Mouse (Mus musculus) hindbrain, embryonic 14.5 days (tissue): ENCODE data around the gene Nt5m. TPM values are rescaled to one million over a fixed set of nuclear protein-coding genes. Genes with fewer than 3 reads are reported as not detected.

Experiments
- ATAC-seq: fragments of 200-750 bp; cut with Nextera tagmentation; 2 replicates; pipeline ENCODE4 v1.8.0; 2017; ENCODE audit warnings: moderate number of reproducible peaks, mild to moderate bottlenecking, moderate TSS enrichment, moderate library complexity; ENCODE audit not compliant: low FRiP score
- DNase-seq: peaks from one replicate; pipeline ENCODE4 v3.0.0-alpha.2; 2015; ENCODE audit warnings: low spot score
- H3K27ac ChIP-seq: fragments of 300-500 bp; sonication (generic); 2 replicates; pipeline ENCODE4 v1.5.1; 2014; ENCODE audit warnings: mild to moderate bottlenecking, moderate library complexity
- H3K27me3 ChIP-seq: fragments of 300-500 bp; sonication (generic); 2 replicates; pipeline ENCODE4 v1.6.1; 2014; ENCODE audit warnings: mild to moderate bottlenecking, low read length, mixed read lengths; ENCODE audit not compliant: control insufficient read depth, insufficient read depth
- H3K36me3 ChIP-seq: fragments of 300-500 bp; sonication (generic); replicated peaks from 2 replicates; pipeline ENCODE4 v1.6.1; 2014; ENCODE audit not compliant: control insufficient read depth, insufficient read depth
- H3K4me1 ChIP-seq: fragments of 300-500 bp; sonication (generic); replicated peaks from 2 replicates; pipeline ENCODE4 v1.6.1; 2014; ENCODE audit warnings: antibody characterized with exemption, low read length, mixed read lengths; ENCODE audit not compliant: control insufficient read depth, insufficient read depth
- H3K4me2 ChIP-seq: fragments of 300-500 bp; sonication (generic); replicated peaks from 2 replicates; pipeline ENCODE4 v1.6.1; 2014; ENCODE audit warnings: mild to moderate bottlenecking, moderate library complexity
- H3K4me3 ChIP-seq: fragments of 300-500 bp; sonication (generic); replicated peaks from 2 replicates; pipeline ENCODE4 v1.5.1; 2014; ENCODE audit warnings: mild to moderate bottlenecking, low read length
- H3K9ac ChIP-seq: fragments of 300-500 bp; sonication (generic); 2 replicates; pipeline ENCODE4 v1.6.1; 2014
- H3K9me3 ChIP-seq: fragments of 300-500 bp; sonication (generic); 2 replicates; pipeline ENCODE4 v1.6.1; 2016; ENCODE audit warnings: low read length; ENCODE audit not compliant: control insufficient read depth
- WGBS: fragments of 180-500 bp; shearing (Covaris S2); extraction: QIAGEN DNeasy Blood & Tissue Kit; methylation state at CpG from one replicate; pipeline ENCODE4 v1.1.7; 2014; 5-methylcytosine and 5-hydroxymethylcytosine counted together
- polyA plus RNA-seq: library from polyadenylated mRNA; unstranded; fragments of >200 nt; fragmentation: Nextera tagmentation; extraction: Ambion mirVana; gene quantifications from 2 replicates; pipeline ENCODE4 v1.2.1, GENCODE M21; 2014

The Nt5m gene
- 70.0 and 70.1 TPM in 2 replicates for polyA plus RNA-seq

DNA sequence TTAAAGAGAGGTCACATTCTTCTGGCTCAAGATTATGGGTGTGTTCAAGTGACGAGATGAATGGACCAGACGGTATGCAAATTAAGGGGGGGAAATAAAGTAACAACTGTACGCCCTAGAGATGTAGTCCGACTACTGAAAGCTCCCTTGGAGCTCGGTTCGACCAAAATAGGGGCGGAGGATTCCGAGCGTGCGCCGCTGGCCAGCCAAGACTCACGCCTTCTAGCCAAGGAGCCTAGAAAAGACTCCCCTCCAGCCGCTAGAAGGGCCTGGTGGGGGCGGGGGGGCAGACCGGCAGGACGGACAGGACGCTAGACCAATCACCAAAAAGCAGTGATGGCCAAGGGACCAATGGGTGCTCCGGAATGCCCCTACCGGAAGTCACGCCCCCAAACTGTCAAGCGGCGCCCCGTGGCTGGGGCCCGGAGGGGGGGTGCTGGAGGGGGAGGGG, at the start of gene Nt5m:
Nt5m (plus strand) TSS at position 440 of the 451 bp plus-strand sequence.
- under 1% methylated on average over 24 of the region's 24 CpGs for WGBS

DNA sequence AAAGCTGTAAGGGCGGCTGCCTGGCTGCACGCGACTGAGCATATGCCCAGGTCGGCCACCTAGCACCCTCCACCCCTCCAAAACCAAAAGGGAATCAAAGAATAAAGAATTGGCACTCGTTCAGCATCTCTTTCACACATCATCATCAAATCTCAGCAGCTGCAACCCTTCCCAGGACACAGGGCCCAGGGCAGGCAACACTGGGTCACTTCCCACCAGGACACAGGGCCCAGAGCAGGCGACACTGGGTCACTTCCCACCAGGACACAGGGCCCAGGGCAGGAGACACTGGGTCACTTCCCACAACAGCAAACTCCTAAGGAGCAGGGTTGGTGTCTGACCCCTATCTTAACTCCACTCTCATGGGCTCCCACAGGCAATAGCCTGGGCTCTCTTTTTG, 45.9 kb upstream of the Nt5m start:
- Histone ChIP-seq H3K36me3 (peaks cover 79% of the 10 kb centered on the region), H3K27ac (no peak overlapping the region), H3K9ac (no peak overlapping the region), H3K4me3 (no peak overlapping the region), H3K4me1 (no peaks in the 10 kb centered on the region), H3K9me3 (no peaks in the 10 kb centered on the region), H3K4me2 (no peak overlapping the region), H3K27me3 (no peaks in the 10 kb centered on the region)
- ATAC-seq (no peak), DNase-seq (no peak)
- 89% methylated on average over 6 of the region's 6 CpGs for WGBS

More for the DNA sequence above, at the start of gene Nt5m:
- H3K9me3 ChIP-seq: no peaks in the 10 kb centered on the region
- DNase-seq: peak; percentile 94
- H3K4me1 ChIP-seq: peaks cover 24% of the 10 kb centered on the region
- ATAC-seq: peak; percentile 96
- H3K9ac ChIP-seq: peak within 1 kb of the TSS; percentile 94
- H3K27me3 ChIP-seq: no peaks in the 10 kb centered on the region
- H3K4me3 ChIP-seq: peak within 1 kb of the TSS; percentile 88
- peak within 1 kb of the TSS; percentile 97 for H3K27ac ChIP-seq
- H3K36me3 ChIP-seq: peaks cover 34% of the 10 kb centered on the region
- peak within 1 kb of the TSS; percentile 78 for H3K4me2 ChIP-seq

- H3K9ac ChIP-seq: no peak overlapping the region
- no peaks in the 10 kb centered on the region for H3K9me3 ChIP-seq
- no peak overlapping the region for H3K4me3 ChIP-seq
- no peak overlapping the region for H3K4me2 ChIP-seq
- 93% methylated on average over 10 of the region's 10 CpGs for WGBS
- H3K27ac ChIP-seq: no peak overlapping the region
- peaks cover 100% of the 10 kb centered on the region for H3K36me3 ChIP-seq
- H3K27me3 ChIP-seq: no peaks in the 10 kb centered on the region
- no peaks in the 10 kb centered on the region for H3K4me1 ChIP-seq
- DNase-seq: no peak
- ATAC-seq: no peak
Measured at GRCm38 (mm10) chr11:59800412-59800811, 38.8 kb upstream of the Nt5m start.

- Histone ChIP-seq H3K4me2 (no peak overlapping the region), H3K27ac (no peak overlapping the region), H3K4me3 (no peak overlapping the region), H3K9ac (no peak overlapping the region), H3K36me3 (peaks cover 100% of the 10 kb centered on the region), H3K9me3 (no peaks in the 10 kb centered on the region), H3K4me1 (no peaks in the 10 kb centered on the region), H3K27me3 (no peaks in the 10 kb centered on the region)
- 96% methylated on average over 8 of the region's 8 CpGs for WGBS
- ATAC-seq (no peak), DNase-seq (no peak)
Measured at GRCm38 (mm10) chr11:59801881-59802280, 37.4 kb upstream of the Nt5m start.

GRCm38 (mm10) chr11:59803516-59803915, 35.7 kb upstream of the Nt5m start:
- no peak overlapping the region for H3K27ac ChIP-seq
- no peak for ATAC-seq
- WGBS: 94% methylated on average over 14 of the region's 14 CpGs
- H3K36me3 ChIP-seq: peaks cover 95% of the 10 kb centered on the region
- peaks cover 5% of the 10 kb centered on the region for H3K4me1 ChIP-seq
- no peak overlapping the region for H3K9ac ChIP-seq
- H3K27me3 ChIP-seq: no peaks in the 10 kb centered on the region
- H3K4me2 ChIP-seq: no peak overlapping the region
- no peak overlapping the region for H3K4me3 ChIP-seq
- DNase-seq: no peak
- no peaks in the 10 kb centered on the region for H3K9me3 ChIP-seq

- Histone ChIP-seq H3K4me3 (no peak overlapping the region), H3K9ac (no peak overlapping the region), H3K27ac (no peak overlapping the region), H3K36me3 (peaks cover 84% of the 10 kb centered on the region), H3K4me1 (peaks cover 9% of the 10 kb centered on the region), H3K9me3 (no peaks in the 10 kb centered on the region), H3K27me3 (no peaks in the 10 kb centered on the region), H3K4me2 (no peak overlapping the region)
- ATAC-seq (no peak), DNase-seq (no peak)
- WGBS: 94% methylated on average over 22 of the region's 22 CpGs
Measured at GRCm38 (mm10) chr11:59804409-59805110, 34.7 kb upstream of the Nt5m start.

DNA sequence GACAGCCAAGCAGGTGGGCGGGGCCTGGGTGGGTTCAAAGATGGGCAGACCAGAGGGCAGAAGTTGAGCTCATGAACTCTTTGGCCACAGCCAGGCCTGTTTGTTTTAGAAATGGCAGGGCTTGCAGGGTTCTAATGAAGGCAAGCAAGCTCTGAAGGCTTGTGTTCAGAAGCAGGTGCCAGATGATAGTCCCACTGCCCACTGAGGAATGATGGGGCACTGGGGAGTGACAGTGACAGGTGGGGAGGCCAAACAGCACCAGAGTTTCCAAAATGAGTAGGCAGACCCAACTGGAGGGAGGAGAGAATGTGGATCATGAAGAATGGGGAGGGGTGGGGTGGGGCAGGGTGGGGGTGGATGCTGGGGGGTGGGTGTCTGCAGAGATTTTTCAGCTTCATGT, 34.0 kb upstream of the Nt5m start:
- Histone ChIP-seq H3K4me1 (peaks cover 9% of the 10 kb centered on the region), H3K4me2 (no peak overlapping the region), H3K4me3 (no peak overlapping the region), H3K9ac (no peak overlapping the region), H3K27ac (no peak overlapping the region), H3K36me3 (peaks cover 77% of the 10 kb centered on the region), H3K9me3 (no peaks in the 10 kb centered on the region), H3K27me3 (no peaks in the 10 kb centered on the region)
- WGBS: 92% methylated on average over 1 of the region's 1 CpGs
- DNase-seq: no peak
- no peak for ATAC-seq

DNA sequence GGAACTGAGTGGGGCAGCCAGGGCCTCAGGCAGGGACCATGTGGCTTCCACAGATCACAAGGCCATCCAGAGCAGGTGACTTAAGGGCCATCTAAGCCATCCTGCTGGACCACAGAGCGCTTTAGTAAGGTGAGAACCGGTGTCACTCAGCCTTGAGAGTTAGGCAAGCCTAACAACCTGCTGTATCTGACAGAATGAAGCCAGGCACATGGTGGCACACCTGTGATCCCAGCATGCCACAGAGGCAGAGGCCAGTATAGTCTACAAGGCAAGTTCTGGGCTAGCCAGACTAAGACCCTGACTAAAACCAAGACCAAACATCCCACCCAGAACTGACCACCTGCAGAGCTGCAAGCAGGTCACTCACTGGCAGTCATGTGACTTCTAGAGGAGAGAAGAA, 33.6 kb upstream of the Nt5m start:
- no peaks in the 10 kb centered on the region for H3K9me3 ChIP-seq
- WGBS: 96% methylated on average over 2 of the region's 2 CpGs
- no peaks in the 10 kb centered on the region for H3K27me3 ChIP-seq
- no peak overlapping the region for H3K9ac ChIP-seq
- ATAC-seq (no peak), DNase-seq (no peak)
- H3K27ac ChIP-seq: no peak overlapping the region
- no peak overlapping the region for H3K4me3 ChIP-seq
- H3K36me3 ChIP-seq: peaks cover 73% of the 10 kb centered on the region
- peaks cover 9% of the 10 kb centered on the region for H3K4me1 ChIP-seq
- H3K4me2 ChIP-seq: no peak overlapping the region

DNA sequence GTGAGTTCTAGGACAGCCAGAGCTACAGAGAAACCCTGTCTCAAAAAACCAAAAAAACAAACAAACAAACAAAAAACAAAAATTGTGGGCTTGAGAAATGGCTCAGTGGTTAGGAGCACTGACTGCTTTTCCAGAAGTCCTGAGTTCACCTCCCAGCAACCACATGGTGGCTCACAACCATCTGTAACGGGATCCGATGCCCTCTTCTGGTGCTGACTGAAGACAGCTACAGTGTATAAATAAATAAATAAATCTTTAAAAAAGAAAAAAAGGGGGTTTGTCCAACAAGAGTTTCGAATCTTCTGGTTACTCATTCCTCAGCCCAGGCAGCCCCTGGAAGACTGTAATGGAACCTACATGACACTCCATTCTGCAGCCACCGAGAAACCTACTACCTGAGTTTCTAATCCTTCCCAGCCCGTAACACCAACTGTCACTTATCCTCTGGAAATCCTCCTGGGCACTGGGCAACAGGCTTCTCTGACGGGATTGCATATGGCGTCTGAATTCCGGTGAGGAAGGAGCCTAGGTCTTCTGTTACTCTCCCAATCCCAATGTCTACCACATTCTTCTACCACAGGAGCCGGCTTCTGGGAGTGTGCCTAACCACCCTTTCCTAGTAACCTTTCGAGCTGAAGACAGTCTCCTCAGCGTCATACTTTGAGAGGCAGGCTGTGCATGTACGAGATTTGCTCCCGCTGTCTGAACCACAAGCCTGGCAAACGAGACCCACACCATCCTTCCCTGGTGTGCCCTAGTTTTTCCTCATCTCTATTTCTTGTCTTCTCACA, 30.9 kb upstream of the Nt5m start:
- Histone ChIP-seq H3K36me3 (peaks cover 46% of the 10 kb centered on the region), H3K9me3 (no peaks in the 10 kb centered on the region), H3K27ac (no peak overlapping the region), H3K4me3 (peak overlapping the region; percentile 62), H3K4me2 (peak overlapping the region; percentile 69), H3K27me3 (no peaks in the 10 kb centered on the region), H3K9ac (peak overlapping the region; percentile 78), H3K4me1 (peaks cover 9% of the 10 kb centered on the region)
- WGBS: 68% methylated on average over 14 of the region's 14 CpGs
- no peak for ATAC-seq
- no peak for DNase-seq
